Mouse (Mus musculus): ENCODE data around the gene Vhl.

DNA sequence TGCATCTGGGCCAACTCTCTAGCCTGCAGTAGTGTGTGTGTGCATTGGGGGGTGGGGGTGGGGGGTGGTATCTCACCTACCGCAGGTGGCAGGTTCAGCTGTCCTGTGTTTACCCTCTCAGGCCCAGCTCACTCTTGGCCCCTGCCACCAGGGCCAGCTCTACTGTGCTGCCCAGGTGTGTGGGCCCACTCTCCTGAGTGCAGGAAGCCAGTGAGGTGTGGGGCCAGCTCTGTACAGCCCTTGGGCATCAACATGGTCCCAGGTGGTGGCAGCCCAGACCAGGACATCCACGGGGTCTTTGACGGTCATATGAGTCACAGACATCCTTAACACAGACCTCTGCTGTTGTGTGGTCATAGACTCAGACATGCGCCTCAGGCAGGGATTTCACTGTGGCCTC is 9.1 kb downstream of the Vhl start:
- no peak for TF ChIP-seq CTCF (IDR thresholded peaks at IDR 0.05)
- no peak for TF ChIP-seq POLR2A (IDR thresholded peaks at IDR 0.05; ENCODE audit: insufficient read depth, low read depth, low read length)

Measured in heart, adult 2 months (tissue).